Mouse (Mus musculus) liver, adult 2 months (tissue): ENCODE data around the gene Asic4. TPM values are rescaled to one million over a fixed set of nuclear protein-coding genes. Genes with fewer than 3 reads are reported as not detected.

Experiments
- DNase-seq: peaks from one replicate; pipeline ENCODE4 v3.0.0-alpha.2; 2011; ENCODE audit warnings: low read depth, low spot score; ENCODE audit errors: extremely low read depth
- H3K27ac ChIP-seq: fragments of 200-500 bp; replicated peaks from 2 replicates; pipeline ENCODE4 v1.5.1; 2012; ENCODE audit warnings: low read depth, mild to moderate bottlenecking, control low read depth, inconsistent platforms, low read length; ENCODE audit not compliant: insufficient read depth
- H3K27me3 ChIP-seq: fragments of 200-500 bp; 2 replicates; pipeline ENCODE4 v1.6.1; 2012; ENCODE audit warnings: mild to moderate bottlenecking, moderate library complexity, low read length, inconsistent platforms; ENCODE audit not compliant: control insufficient read depth, insufficient read depth
- H3K36me3 ChIP-seq: fragments of 200-500 bp; 2 replicates; pipeline ENCODE4 v1.6.1; 2012; ENCODE audit warnings: low read length, inconsistent platforms; ENCODE audit not compliant: control insufficient read depth, insufficient read depth
- H3K4me1 ChIP-seq: fragments of 200-500 bp; 2 replicates; pipeline ENCODE4 v1.6.1; 2011; ENCODE audit warnings: low read length; ENCODE audit not compliant: control insufficient read depth, insufficient read depth
- H3K4me3 ChIP-seq: fragments of 200-500 bp; 2 replicates; pipeline ENCODE4 v1.5.1; 2011; ENCODE audit warnings: low read depth, mild to moderate bottlenecking, control low read depth, low read length, moderate library complexity; ENCODE audit not compliant: insufficient read depth
- H3K79me2 ChIP-seq: fragments of 200-500 bp; 2 replicates; pipeline ENCODE4 v1.6.1; 2012; ENCODE audit warnings: inconsistent platforms, mild to moderate bottlenecking, low read length, moderate library complexity; ENCODE audit not compliant: control insufficient read depth, insufficient read depth
- H3K9ac ChIP-seq: fragments of 200-500 bp; 2 replicates; pipeline ENCODE4 v1.6.1; 2012; ENCODE audit warnings: low read depth, mild to moderate bottlenecking, control low read depth, inconsistent platforms, low read length
- CTCF ChIP-seq: fragments of 200-500 bp; IDR thresholded peaks from 2 replicates; pipeline ENCODE4 v1.5.1; 2011; ENCODE audit warnings: low read depth, low read length, control low read depth
- POLR2A ChIP-seq: fragments of 200-500 bp; IDR thresholded peaks from 2 replicates; pipeline ENCODE4 v1.6.1; 2011; ENCODE audit warnings: low read length, control low read depth; ENCODE audit not compliant: insufficient read depth; ENCODE audit errors: extremely low read depth
- WGBS: fragments of 180-500 bp; shearing (Covaris S2); methylation state at CpG from one replicate; pipeline ENCODE4 v1.1.7; 2018; 5-methylcytosine and 5-hydroxymethylcytosine counted together
- polyA plus RNA-seq: library from polyadenylated mRNA; depleted of rRNA; stranded (reverse); fragments of >200 nt; gene quantifications from 2 replicates; pipeline ENCODE4 v1.2.3, GENCODE M21; 2012
- total RNA-seq: library from RNA; depleted of rRNA; stranded (reverse); fragments of >200 nt; gene quantifications from 2 replicates; pipeline ENCODE4 v1.2.3, GENCODE M21; 2014

The Asic4 gene
- total and polyA plus RNA-seq, 2 experiments = not detected

- Histone ChIP-seq H3K4me1 (peaks cover 3% of the 10 kb centered on the region; the same call in 1 of the 2 replicates), H3K27ac (no peak overlapping the region), H3K27me3 (peaks cover 17% of the 10 kb centered on the region), H3K9ac (no peak overlapping the region), H3K36me3 (no peaks in the 10 kb centered on the region), H3K79me2 (no peaks in the 10 kb centered on the region), H3K4me3 (no peak overlapping the region)
- no peak for TF ChIP-seq CTCF
- no peak for TF ChIP-seq POLR2A
- WGBS = 9% methylated on average over 14 of the region's 14 CpGs
- DNase-seq = no peak
Measured at GRCm38 (mm10) chr1:75448937-75449336, 1.3 kb upstream of the Asic4 start.

- Histone ChIP-seq H3K4me3 (no peak overlapping the region), H3K27me3 (peaks cover 17% of the 10 kb centered on the region), H3K79me2 (no peaks in the 10 kb centered on the region), H3K27ac (no peak overlapping the region), H3K4me1 (peaks cover 3% of the 10 kb centered on the region; the same call in 1 of the 2 replicates), H3K36me3 (no peaks in the 10 kb centered on the region), H3K9ac (no peak overlapping the region)
- TF ChIP-seq POLR2A (no peak), CTCF (no peak)
- no peak for DNase-seq
- 9% methylated on average over 8 of the region's 8 CpGs for WGBS
Measured at GRCm38 (mm10) chr1:75449377-75450135, 680 bp upstream of the Asic4 start.

- peaks cover 3% of the 10 kb centered on the region; the same call in 1 of the 2 replicates for H3K4me1 ChIP-seq
- H3K27ac ChIP-seq = no peak overlapping the region
- TF ChIP-seq POLR2A = no peak
- TF ChIP-seq CTCF = no peak
- no peaks in the 10 kb centered on the region for H3K79me2 ChIP-seq
- H3K27me3 ChIP-seq = peaks cover 16% of the 10 kb centered on the region; the same call in 1 of the 2 replicates
- H3K4me3 ChIP-seq = no peak overlapping the region
- H3K36me3 ChIP-seq = no peaks in the 10 kb centered on the region
- WGBS = 75% methylated on average over 5 of the region's 5 CpGs
- no peak for DNase-seq
- H3K9ac ChIP-seq = no peak overlapping the region
Measured at GRCm38 (mm10) chr1:75451900-75452299, 1.7 kb downstream of the Asic4 start.

- no peak overlapping the region for H3K27ac ChIP-seq
- H3K4me1 ChIP-seq = no peaks in the 10 kb centered on the region
- H3K36me3 ChIP-seq = no peaks in the 10 kb centered on the region
- peaks cover 13% of the 10 kb centered on the region; the same call in 1 of the 2 replicates for H3K27me3 ChIP-seq
- TF ChIP-seq POLR2A (no peak), CTCF (no peak)
- no peaks in the 10 kb centered on the region for H3K79me2 ChIP-seq
- WGBS = 84% methylated on average over 3 of the region's 3 CpGs
- no peak for DNase-seq
- H3K9ac ChIP-seq = no peak overlapping the region
- H3K4me3 ChIP-seq = no peak overlapping the region
Measured at GRCm38 (mm10) chr1:75455433-75455832, 5.2 kb downstream of the Asic4 start.

- peaks cover 11% of the 10 kb centered on the region; the same call in 1 of the 2 replicates for H3K27me3 ChIP-seq
- no peak overlapping the region for H3K9ac ChIP-seq
- no peak overlapping the region for H3K4me3 ChIP-seq
- 68% methylated on average over 5 of the region's 5 CpGs for WGBS
- H3K79me2 ChIP-seq = no peaks in the 10 kb centered on the region
- H3K27ac ChIP-seq = no peak overlapping the region
- H3K36me3 ChIP-seq = no peaks in the 10 kb centered on the region
- no peak for DNase-seq
- no peaks in the 10 kb centered on the region for H3K4me1 ChIP-seq
- TF ChIP-seq POLR2A = no peak
- TF ChIP-seq CTCF = no peak
Measured at GRCm38 (mm10) chr1:75455948-75456347, 5.7 kb downstream of the Asic4 start.
